Mouse (Mus musculus) liver, embryonic 15.5 days (tissue): ENCODE data around the gene Gbx2. TPM values are rescaled to one million over a fixed set of nuclear protein-coding genes. Genes with fewer than 3 reads are reported as not detected.

Experiments used
- ATAC-seq: fragments of 200-750 bp; cut with Nextera tagmentation; 2 replicates; pipeline ENCODE4 v1.8.0; 2017; ENCODE audit warnings: moderate number of reproducible peaks, mild to moderate bottlenecking, moderate library complexity; ENCODE audit not compliant: insufficient read depth
- H3K27ac ChIP-seq: fragments of 300-500 bp; sonication (generic); replicated peaks from 2 replicates; pipeline ENCODE4 v1.5.1; 2015; ENCODE audit warnings: mild to moderate bottlenecking, inconsistent platforms
- H3K27me3 ChIP-seq: fragments of 300-500 bp; sonication (generic); 2 replicates; pipeline ENCODE4 v1.6.1; 2015; ENCODE audit warnings: mild to moderate bottlenecking, inconsistent platforms
- H3K36me3 ChIP-seq: fragments of 300-500 bp; sonication (generic); replicated peaks from 2 replicates; pipeline ENCODE4 v1.6.1; 2015; ENCODE audit warnings: moderate library complexity, mild to moderate bottlenecking, inconsistent platforms
- H3K4me1 ChIP-seq: fragments of 300-500 bp; sonication (generic); replicated peaks from 2 replicates; pipeline ENCODE4 v1.6.1; 2015; ENCODE audit warnings: inconsistent platforms
- H3K4me2 ChIP-seq: fragments of 300-500 bp; sonication (generic); 2 replicates; pipeline ENCODE4 v1.6.1; 2015; ENCODE audit warnings: moderate library complexity, mild to moderate bottlenecking, inconsistent platforms
- H3K4me3 ChIP-seq: fragments of 300-500 bp; sonication (generic); replicated peaks from 2 replicates; pipeline ENCODE4 v1.5.1; 2015; ENCODE audit warnings: mild to moderate bottlenecking, inconsistent platforms
- H3K9ac ChIP-seq: fragments of 300-500 bp; sonication (generic); 2 replicates; pipeline ENCODE4 v1.6.1; 2015; ENCODE audit warnings: moderate library complexity, mild to moderate bottlenecking, inconsistent platforms
- H3K9me3 ChIP-seq: fragments of 300-500 bp; sonication (generic); replicated peaks from 2 replicates; pipeline ENCODE4 v1.6.1; 2016; ENCODE audit warnings: inconsistent platforms
- WGBS: fragments of 180-500 bp; shearing (Covaris S2); methylation state at CpG from one replicate; pipeline ENCODE4 v1.1.7; 2015; ENCODE audit warnings: mixed read lengths; ENCODE audit not compliant: insufficient replicate concordance; 5-methylcytosine and 5-hydroxymethylcytosine counted together
- polyA plus RNA-seq: library from polyadenylated mRNA; unstranded; fragments of >200 nt; fragmentation: Nextera tagmentation; extraction: Ambion mirVana; gene quantifications from 2 replicates; pipeline ENCODE4 v1.2.1, GENCODE M21; 2015

Gene Gbx2
- polyA plus RNA-seq: 0.50 and 0.67 TPM in 2 replicates

GRCm38 (mm10) chr1:89931120-89931519 is at the start of gene Gbx2:
TSS of gene Gbx2 (minus strand) at chr1:89931179.
- H3K4me2 ChIP-seq: peak within 1 kb of the TSS; percentile 64
- peaks cover 14% of the 10 kb centered on the region for H3K4me1 ChIP-seq
- peaks cover 99% of the 10 kb centered on the region for H3K27me3 ChIP-seq
- 2% methylated on average over 33 of the region's 33 CpGs for WGBS
- no peak within 1 kb of the TSS for H3K27ac ChIP-seq
- H3K36me3 ChIP-seq: no peaks in the 10 kb centered on the region
- no peak; the same call in 1 of the 2 replicates for ATAC-seq
- H3K4me3 ChIP-seq: peak within 1 kb of the TSS; percentile 42
- H3K9me3 ChIP-seq: no peaks in the 10 kb centered on the region
- no peak within 1 kb of the TSS for H3K9ac ChIP-seq

GRCm38 (mm10) chr1:89977261-89977660 is 46.3 kb upstream of the Gbx2 start:
- no peak overlapping the region for H3K27ac ChIP-seq
- no peaks in the 10 kb centered on the region for H3K4me1 ChIP-seq
- H3K4me3 ChIP-seq: no peak overlapping the region
- WGBS: 71% methylated on average over 8 of the region's 8 CpGs
- H3K9me3 ChIP-seq: no peaks in the 10 kb centered on the region
- no peak overlapping the region for H3K4me2 ChIP-seq
- ATAC-seq: no peak
- no peaks in the 10 kb centered on the region for H3K36me3 ChIP-seq
- no peak overlapping the region for H3K9ac ChIP-seq
- 0 out of 2 replicates have a peak, but pooled peaks cover 1% of the 10 kb centered on the region for H3K27me3 ChIP-seq

- no peak overlapping the region for H3K4me2 ChIP-seq
- H3K4me3 ChIP-seq: no peak overlapping the region
- H3K9ac ChIP-seq: no peak overlapping the region
- H3K36me3 ChIP-seq: no peaks in the 10 kb centered on the region
- H3K9me3 ChIP-seq: no peaks in the 10 kb centered on the region
- 0 out of 2 replicates have a peak, but pooled peaks cover 10% of the 10 kb centered on the region for H3K27me3 ChIP-seq
- WGBS: 55% methylated on average over 8 of the region's 8 CpGs
- no peak overlapping the region for H3K27ac ChIP-seq
- H3K4me1 ChIP-seq: no peaks in the 10 kb centered on the region
- ATAC-seq: no peak
Measured at GRCm38 (mm10) chr1:89976411-89976810, 45.4 kb upstream of the Gbx2 start.

GRCm38 (mm10) chr1:89974541-89974940 is 43.6 kb upstream of the Gbx2 start:
- Histone ChIP-seq H3K36me3 (no peaks in the 10 kb centered on the region), H3K27me3 (peaks cover 28% of the 10 kb centered on the region), H3K9ac (no peak overlapping the region), H3K4me2 (no peak overlapping the region), H3K27ac (no peak overlapping the region), H3K4me3 (no peak overlapping the region), H3K9me3 (no peaks in the 10 kb centered on the region), H3K4me1 (no peaks in the 10 kb centered on the region)
- no peak for ATAC-seq
- 66% methylated on average over 8 of the region's 8 CpGs for WGBS

GRCm38 (mm10) chr1:89971848-89972247 is 40.9 kb upstream of the Gbx2 start:
- 46% methylated on average over 8 of the region's 8 CpGs for WGBS
- peaks cover 54% of the 10 kb centered on the region for H3K27me3 ChIP-seq

GRCm38 (mm10) chr1:89969714-89970110 is 38.7 kb upstream of the Gbx2 start:
- no peaks in the 10 kb centered on the region for H3K36me3 ChIP-seq
- H3K4me3 ChIP-seq: no peak overlapping the region
- H3K9ac ChIP-seq: no peak overlapping the region
- H3K4me2 ChIP-seq: no peak overlapping the region
- H3K9me3 ChIP-seq: no peaks in the 10 kb centered on the region
- no peak overlapping the region for H3K27ac ChIP-seq
- peaks cover 58% of the 10 kb centered on the region for H3K27me3 ChIP-seq
- 75% methylated on average over 4 of the region's 4 CpGs for WGBS
- no peaks in the 10 kb centered on the region for H3K4me1 ChIP-seq
- no peak for ATAC-seq

More at GRCm38 (mm10) chr1:89971848-89972247, 40.9 kb upstream of the Gbx2 start:
- Histone ChIP-seq H3K27ac (no peak overlapping the region), H3K4me3 (no peak overlapping the region), H3K36me3 (no peaks in the 10 kb centered on the region), H3K9me3 (no peaks in the 10 kb centered on the region), H3K4me1 (no peaks in the 10 kb centered on the region), H3K4me2 (no peak overlapping the region), H3K9ac (no peak overlapping the region)
- no peak for ATAC-seq

- Histone ChIP-seq H3K27me3 (peaks cover 63% of the 10 kb centered on the region), H3K9me3 (no peaks in the 10 kb centered on the region), H3K4me1 (no peaks in the 10 kb centered on the region), H3K9ac (no peak overlapping the region), H3K4me3 (no peak overlapping the region), H3K27ac (no peak overlapping the region), H3K36me3 (no peaks in the 10 kb centered on the region), H3K4me2 (no peak overlapping the region)
- WGBS: 40% methylated on average over 10 of the region's 10 CpGs
- ATAC-seq: no peak
Measured at GRCm38 (mm10) chr1:89969072-89969713, 38.2 kb upstream of the Gbx2 start.

- ATAC-seq: no peak
Measured at GRCm38 (mm10) chr1:89968111-89968851, 37.3 kb upstream of the Gbx2 start.

GRCm38 (mm10) chr1:89967585-89967984 is 36.6 kb upstream of the Gbx2 start:
- H3K9ac ChIP-seq: no peak overlapping the region
- WGBS: 20% methylated on average over 9 of the region's 9 CpGs
- H3K4me3 ChIP-seq: no peak overlapping the region
- H3K4me1 ChIP-seq: no peaks in the 10 kb centered on the region
- H3K4me2 ChIP-seq: 0 out of 2 replicates have a peak overlapping the region, but pooled peaks have one; percentile 60
- peaks cover 67% of the 10 kb centered on the region for H3K27me3 ChIP-seq
- H3K36me3 ChIP-seq: no peaks in the 10 kb centered on the region
- no peak for ATAC-seq
- no peak overlapping the region for H3K27ac ChIP-seq
- H3K9me3 ChIP-seq: no peaks in the 10 kb centered on the region

More at GRCm38 (mm10) chr1:89968111-89968851, 37.3 kb upstream of the Gbx2 start:
- Histone ChIP-seq H3K27ac (no peak overlapping the region), H3K4me2 (peak overlapping the region; percentile 60), H3K9ac (no peak overlapping the region), H3K36me3 (no peaks in the 10 kb centered on the region), H3K4me3 (peak overlapping the region; percentile 37), H3K4me1 (no peaks in the 10 kb centered on the region), H3K27me3 (peaks cover 63% of the 10 kb centered on the region), H3K9me3 (no peaks in the 10 kb centered on the region)
- under 1% methylated on average over 94 of the region's 95 CpGs for WGBS

GRCm38 (mm10) chr1:89964426-89964825 is 33.4 kb upstream of the Gbx2 start:
- no peak overlapping the region for H3K4me3 ChIP-seq
- ATAC-seq: no peak
- no peaks in the 10 kb centered on the region for H3K4me1 ChIP-seq
- H3K4me2 ChIP-seq: no peak overlapping the region
- H3K27me3 ChIP-seq: peaks cover 48% of the 10 kb centered on the region
- no peak overlapping the region for H3K27ac ChIP-seq
- H3K36me3 ChIP-seq: no peaks in the 10 kb centered on the region
- WGBS: 57% methylated on average over 12 of the region's 12 CpGs
- H3K9ac ChIP-seq: no peak overlapping the region
- no peaks in the 10 kb centered on the region for H3K9me3 ChIP-seq

- ATAC-seq: no peak
- WGBS: 73% methylated on average over 2 of the region's 2 CpGs
- H3K4me3 ChIP-seq: no peak overlapping the region
- H3K27ac ChIP-seq: no peak overlapping the region
- H3K4me2 ChIP-seq: no peak overlapping the region
- H3K9me3 ChIP-seq: no peaks in the 10 kb centered on the region
- H3K36me3 ChIP-seq: no peaks in the 10 kb centered on the region
- H3K27me3 ChIP-seq: peaks cover 37% of the 10 kb centered on the region
- H3K4me1 ChIP-seq: no peaks in the 10 kb centered on the region
- H3K9ac ChIP-seq: no peak overlapping the region
Measured at GRCm38 (mm10) chr1:89963296-89963695, 32.3 kb upstream of the Gbx2 start.
